Mouse (Mus musculus): ENCODE results near the gene Rpl22l1. TPM values are rescaled to one million over a fixed set of nuclear protein-coding genes. Genes with fewer than 3 reads are reported as not detected.
"Not testable (repeated sequence)": the region's sequence is repeated elsewhere in the genome, so short reads cannot be mapped to it uniquely, and the experiment has no call there.

Rpl22l1 gene
- polyA plus RNA-seq, 1 experiment from 2014 or later, result 480 TPM

GRCm38 (mm10) chr3:28841886-28842649, 36.8 kb downstream of the Rpl22l1 start:
- no peak overlapping the region for H3K9ac ChIP-seq (replicated peaks)
- no peak for ATAC-seq (ENCODE audit: insufficient number of reproducible peaks, insufficient read depth, low FRiP score, low TSS enrichment, low read depth)
- H3K4me2 ChIP-seq, result no peak overlapping the region
- H3K4me1 ChIP-seq (replicated peaks), result peaks cover 13% of the 10 kb centered on the region
- no peaks in the 10 kb centered on the region for H3K9me3 ChIP-seq
- 0 out of 2 replicates have a peak overlapping the region, but pooled peaks have one; percentile 17 for H3K27ac ChIP-seq
- no peaks in the 10 kb centered on the region for H3K36me3 ChIP-seq
- WGBS, result 15% methylated on average over 3 of the region's 3 CpGs
- no peak overlapping the region for H3K4me3 ChIP-seq (replicated peaks)
- H3K27me3 ChIP-seq, result no peaks in the 10 kb centered on the region

GRCm38 (mm10) chr3:28843231-28843630, 38.0 kb downstream of the Rpl22l1 start:
- no peaks in the 10 kb centered on the region for H3K36me3 ChIP-seq
- H3K4me1 ChIP-seq (replicated peaks), result peaks cover 13% of the 10 kb centered on the region
- H3K9ac ChIP-seq (replicated peaks), result no peak overlapping the region
- H3K4me3 ChIP-seq (replicated peaks), result no peak overlapping the region
- no peak for ATAC-seq (ENCODE audit: insufficient number of reproducible peaks, insufficient read depth, low FRiP score, low TSS enrichment, low read depth)
- no peaks in the 10 kb centered on the region for H3K9me3 ChIP-seq
- no peak overlapping the region for H3K4me2 ChIP-seq
- H3K27ac ChIP-seq, result no peak overlapping the region
- H3K27me3 ChIP-seq, result no peaks in the 10 kb centered on the region
- 41% methylated on average over 8 of the region's 8 CpGs for WGBS

GRCm38 (mm10) chr3:28847115-28847514, 41.9 kb downstream of the Rpl22l1 start:
- Histone ChIP-seq H3K4me3 (replicated peaks) (no peak overlapping the region), H3K27ac (no peak overlapping the region), H3K27me3 (no peaks in the 10 kb centered on the region), H3K4me1 (replicated peaks) (peaks cover 8% of the 10 kb centered on the region), H3K9me3 (no peaks in the 10 kb centered on the region), H3K36me3 (no peaks in the 10 kb centered on the region), H3K9ac (replicated peaks) (no peak overlapping the region), H3K4me2 (no peak overlapping the region)
- no peak for ATAC-seq (ENCODE audit: insufficient number of reproducible peaks, insufficient read depth, low FRiP score, low TSS enrichment, low read depth)

GRCm38 (mm10) chr3:28852174-28852573, 46.9 kb downstream of the Rpl22l1 start:
- 91% methylated on average over 3 of the region's 3 CpGs for WGBS
- H3K27ac ChIP-seq; H3K4me1 ChIP-seq (replicated peaks); H3K9me3 ChIP-seq; H3K4me2 ChIP-seq; ATAC-seq (ENCODE audit: insufficient number of reproducible peaks, insufficient read depth, low FRiP score, low TSS enrichment, low read depth); H3K4me3 ChIP-seq (replicated peaks); H3K9ac ChIP-seq (replicated peaks); H3K27me3 ChIP-seq; H3K36me3 ChIP-seq: not testable (repeated sequence)

Other genes starting within 250 kb of the Rpl22l1 start
- 0.13 TPM in 1 of 2 replicates, not detected in the other for gene Slc2a2, start 107.5 kb upstream of the Rpl22l1 start, polyA plus RNA-seq (2016; fragmentation: Nextera tagmentation; extraction: Ambion mirVana)
- gene Eif5a2, start 24.2 kb upstream of the Rpl22l1 start, polyA plus RNA-seq (2016; fragmentation: Nextera tagmentation; extraction: Ambion mirVana), result 10.7 and 12.3 TPM in 2 replicates
- not detected in 2 replicates for gene Gm1527, start 87.2 kb downstream of the Rpl22l1 start, polyA plus RNA-seq (2016; fragmentation: Nextera tagmentation; extraction: Ambion mirVana)